Mouse (Mus musculus): ENCODE data around the gene Galnt17. TPM values are rescaled to one million over a fixed set of nuclear protein-coding genes. Genes with fewer than 3 reads are reported as not detected.
A peak's percentile ranks its signal among the peaks of the same experiment; 100 is the strongest.

Gene Galnt17
- total RNA-seq, 2 experiments from 2014 or later: 3.4 to 3.6 TPM

DNA sequence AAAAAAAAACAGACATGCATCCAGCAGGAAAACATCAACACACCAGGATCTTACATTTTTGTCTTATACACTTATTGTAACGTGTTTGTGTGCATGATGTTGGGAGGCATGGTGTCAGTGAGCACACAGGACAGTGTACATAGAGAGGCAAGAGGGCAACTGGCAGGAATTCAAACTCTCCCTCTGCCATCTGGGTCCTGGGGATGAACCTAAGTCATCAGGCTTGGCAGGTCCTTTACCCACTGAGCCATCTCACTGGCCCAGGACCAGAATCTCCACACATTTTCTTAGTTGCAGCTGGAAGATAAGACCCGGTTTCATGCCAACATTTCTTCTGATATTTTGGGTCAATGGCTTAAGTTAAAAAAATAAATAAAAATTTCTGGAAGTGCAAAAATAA is 329.4 kb downstream of the Galnt17 start:
- intact Hi-C loops (cut with DNase I): no loop called here

DNA sequence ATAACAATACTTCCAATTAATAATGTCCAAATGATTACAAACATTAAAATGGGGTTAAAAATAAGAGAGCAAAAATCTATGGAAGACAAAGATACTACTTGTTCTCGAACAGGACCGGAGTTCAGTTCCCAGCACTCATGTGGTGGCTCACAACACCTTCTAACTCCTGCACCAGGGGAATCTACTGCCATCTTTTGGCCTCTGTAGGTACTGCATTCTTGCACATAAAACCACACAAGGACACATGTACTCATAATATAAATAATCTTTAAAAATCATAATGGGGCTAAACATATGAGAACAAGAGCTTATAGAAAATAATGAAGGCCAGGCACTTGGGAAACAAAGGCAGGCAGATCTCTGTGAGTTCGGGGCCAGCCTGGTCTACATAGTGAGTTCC is 330.3 kb downstream of the Galnt17 start:
- no peak for DNase-seq (ENCODE audit: low spot score)
- intact Hi-C loops (cut with DNase I): no loop called here

More for the DNA sequence above, 329.4 kb downstream of the Galnt17 start:
- DNase-seq (ENCODE audit: low spot score): no peak

DNA sequence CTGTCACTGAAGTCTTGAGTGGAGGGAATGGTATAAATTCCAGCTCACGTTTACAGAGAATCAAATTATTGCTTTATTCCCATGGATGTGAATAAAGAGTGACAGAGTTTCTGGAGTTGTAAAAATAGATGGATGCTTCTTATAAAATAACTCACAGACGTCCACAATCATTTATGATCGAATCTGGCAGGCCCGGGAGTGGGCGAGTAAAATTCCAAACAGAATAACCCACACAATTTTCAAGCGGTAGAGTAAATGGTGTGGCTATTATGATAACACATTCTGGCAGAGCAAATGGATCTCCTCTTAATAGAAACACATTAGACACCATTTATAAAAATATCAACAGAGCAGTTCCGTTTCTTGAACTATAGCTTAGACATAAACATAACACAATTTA is 355.9 kb downstream of the Galnt17 start:
- intact Hi-C loops (cut with DNase I): loop anchor here (5.0 kb wide), 1 partner anchor 475 kb away; no protein-coding TSS in a partner anchor
- no peak for DNase-seq (ENCODE audit: low spot score)

DNA sequence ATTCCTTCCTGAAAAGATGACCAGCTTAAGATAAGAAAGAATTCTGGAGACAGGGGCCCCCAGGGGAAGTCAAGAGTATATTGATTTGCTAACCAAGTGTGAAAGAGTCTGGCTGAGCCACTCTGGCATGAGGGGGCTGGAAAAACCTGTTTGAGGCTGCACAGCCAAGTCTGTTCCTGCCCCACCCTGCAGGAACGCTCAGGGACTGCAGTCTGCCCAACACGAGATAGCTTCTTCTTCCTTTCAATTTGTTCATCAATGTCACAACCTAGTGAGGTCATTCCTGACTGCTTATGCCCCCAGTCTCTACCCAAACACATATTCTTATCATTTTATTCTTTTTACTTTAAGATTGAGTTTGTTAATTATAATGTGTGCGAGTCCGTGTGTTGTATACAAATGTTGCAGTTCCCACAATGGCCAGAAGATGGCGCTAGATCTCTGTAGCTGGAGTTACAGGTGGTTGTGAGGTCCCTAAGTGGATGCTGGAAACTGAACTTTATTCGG is 357.4 kb downstream of the Galnt17 start:
- intact Hi-C loops (cut with DNase I): loop anchor here (5.0 kb wide), 1 partner anchor 476 kb away; no protein-coding TSS in a partner anchor
- DNase-seq (ENCODE audit: low spot score): no peak

DNA sequence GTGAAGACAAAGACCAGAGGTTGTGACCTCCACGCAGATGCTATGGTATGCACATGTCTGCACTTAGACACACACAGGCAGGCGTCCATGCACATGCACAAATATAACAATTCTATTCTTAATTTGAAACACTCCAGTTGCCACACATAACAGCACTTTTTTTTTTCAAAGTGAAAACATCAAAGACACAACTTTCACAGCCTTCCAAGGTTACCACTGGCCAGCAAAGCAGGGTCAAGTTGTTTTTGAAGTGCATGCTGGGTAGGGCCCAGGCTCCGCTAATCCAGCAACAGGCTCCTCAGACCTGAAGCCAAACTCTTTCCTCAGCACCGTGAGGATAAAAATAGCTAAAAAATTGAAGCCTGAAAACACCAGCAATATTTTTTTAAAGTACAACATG is 357.9 kb downstream of the Galnt17 start:
- intact Hi-C loops (cut with DNase I): loop anchor here (5.0 kb wide), 1 partner anchor 477 kb away; no protein-coding TSS in a partner anchor
- DNase-seq (ENCODE audit: low spot score): no peak

DNA sequence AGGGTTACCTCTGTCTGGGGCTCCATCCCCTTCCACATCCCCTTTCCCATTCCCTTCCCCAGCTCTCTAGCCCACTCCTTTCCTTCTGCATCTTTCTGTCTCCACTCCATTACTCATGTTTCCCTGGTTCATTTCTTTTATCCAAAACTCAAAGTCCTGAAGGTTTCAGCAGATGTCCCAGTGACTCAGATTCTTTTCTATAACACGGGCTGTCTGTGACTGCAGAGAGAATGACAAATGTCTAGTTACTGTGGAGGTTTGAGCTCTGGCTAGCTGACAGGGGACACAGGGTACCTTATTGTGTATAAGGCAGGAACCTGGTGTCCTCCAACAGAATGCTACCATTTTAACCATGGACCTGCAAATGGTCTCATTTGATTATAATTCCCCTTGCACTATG is 358.6 kb downstream of the Galnt17 start:
- intact Hi-C loops (cut with DNase I): loop anchor here (5.0 kb wide), 1 partner anchor 478 kb away; no protein-coding TSS in a partner anchor
- DNase-seq (ENCODE audit: low spot score): no peak

DNA sequence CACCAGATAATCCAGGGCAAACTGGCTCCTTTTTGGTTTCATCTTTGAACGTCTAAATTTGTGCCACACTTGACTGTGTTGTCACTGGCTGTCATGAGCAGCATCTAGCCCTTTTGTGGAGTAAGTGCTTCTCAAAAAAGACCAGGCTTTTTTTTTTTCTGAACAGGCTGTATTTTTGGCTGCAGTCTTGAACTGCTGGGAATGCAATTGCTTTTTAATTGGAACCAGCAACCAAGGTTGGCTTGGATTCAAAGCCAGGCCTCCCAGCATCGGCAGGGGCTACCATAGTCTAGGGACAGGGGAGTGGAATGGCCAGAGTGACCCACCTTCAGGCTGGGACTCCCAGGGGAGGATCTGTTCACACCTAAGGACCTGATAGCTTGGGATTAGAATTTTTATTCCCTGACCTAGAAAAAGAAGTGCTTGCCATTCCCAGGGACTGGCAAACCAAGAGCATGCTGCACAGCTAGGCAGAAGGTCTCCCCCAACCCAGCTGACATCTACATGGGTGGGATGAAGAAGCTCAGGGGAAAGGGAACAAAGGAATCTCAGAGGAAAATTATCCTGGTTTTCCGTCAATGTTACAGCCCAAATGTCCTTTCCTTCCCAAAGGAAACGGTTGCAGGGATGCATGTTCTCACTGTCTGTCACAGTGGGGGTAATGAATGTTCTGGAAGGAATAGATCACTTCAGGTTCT is 369.2 kb downstream of the Galnt17 start:
- intact Hi-C loops (cut with DNase I): no loop called here
- DNase-seq (ENCODE audit: low spot score): no peak

DNA sequence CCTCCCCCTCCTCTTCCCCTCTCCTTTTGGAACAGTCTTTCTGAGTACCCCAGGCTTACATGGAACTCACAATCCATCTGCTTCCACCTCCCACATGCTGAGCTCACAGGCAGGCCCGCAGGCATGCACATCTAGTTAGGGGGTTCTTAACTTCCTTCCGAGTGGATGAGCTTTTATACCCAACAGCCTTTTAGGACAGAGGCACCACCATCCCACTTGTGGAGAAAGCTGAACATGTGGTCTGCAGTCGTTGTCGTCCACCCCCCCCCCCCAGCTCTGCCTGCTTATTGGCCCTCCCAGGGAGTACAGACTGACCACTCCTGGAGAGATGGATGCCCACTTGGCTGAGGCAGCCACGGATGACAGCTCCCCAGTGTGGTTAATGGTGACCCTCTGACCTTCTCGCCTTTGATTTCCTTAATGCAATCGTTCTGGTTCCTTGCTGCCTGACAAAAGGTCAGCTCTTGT is 370.0 kb downstream of the Galnt17 start:
- intact Hi-C loops (cut with DNase I): no loop called here
- DNase-seq (ENCODE audit: low spot score): no peak

DNA sequence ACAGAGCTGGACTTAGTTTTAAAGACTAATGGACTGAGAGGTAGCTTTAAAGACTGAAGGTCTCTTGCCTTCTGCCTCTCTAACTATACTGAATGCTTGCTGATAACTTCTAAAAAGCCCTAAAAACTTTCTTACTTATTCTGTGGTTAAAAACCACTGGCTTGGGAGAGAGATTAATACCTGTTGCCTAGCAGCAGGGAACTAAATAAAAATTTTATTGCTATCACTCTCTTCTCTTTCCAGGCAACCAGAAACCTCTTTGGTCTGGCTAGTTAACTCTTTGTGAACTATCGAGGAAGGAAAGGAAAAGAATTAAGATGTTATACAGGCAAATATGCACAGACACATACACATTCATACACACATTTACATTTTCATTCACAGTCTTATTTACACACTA is 377.3 kb downstream of the Galnt17 start:
- intact Hi-C loops (cut with DNase I): no loop called here
- no peak for DNase-seq (ENCODE audit: low spot score)

DNA sequence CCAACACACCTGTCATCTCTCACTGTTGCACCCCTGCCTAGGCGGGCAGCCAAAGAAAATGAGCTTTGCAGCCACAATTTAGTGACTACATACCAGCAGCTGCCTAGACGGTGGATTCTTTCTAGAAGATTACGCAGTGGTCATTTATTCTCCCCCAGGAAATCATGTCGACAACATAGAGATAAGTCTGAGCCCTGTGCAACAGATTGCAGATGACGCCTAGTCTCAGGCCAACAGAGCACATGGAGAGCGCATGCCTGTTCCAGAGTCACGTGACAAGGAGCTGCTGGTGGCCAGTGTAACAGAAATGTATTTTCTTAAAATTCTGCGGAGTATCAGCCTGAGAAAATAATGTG is 380.5 kb downstream of the Galnt17 start:
- intact Hi-C loops (cut with DNase I): no loop called here
- peak; percentile 14 for DNase-seq (ENCODE audit: low spot score)

DNA sequence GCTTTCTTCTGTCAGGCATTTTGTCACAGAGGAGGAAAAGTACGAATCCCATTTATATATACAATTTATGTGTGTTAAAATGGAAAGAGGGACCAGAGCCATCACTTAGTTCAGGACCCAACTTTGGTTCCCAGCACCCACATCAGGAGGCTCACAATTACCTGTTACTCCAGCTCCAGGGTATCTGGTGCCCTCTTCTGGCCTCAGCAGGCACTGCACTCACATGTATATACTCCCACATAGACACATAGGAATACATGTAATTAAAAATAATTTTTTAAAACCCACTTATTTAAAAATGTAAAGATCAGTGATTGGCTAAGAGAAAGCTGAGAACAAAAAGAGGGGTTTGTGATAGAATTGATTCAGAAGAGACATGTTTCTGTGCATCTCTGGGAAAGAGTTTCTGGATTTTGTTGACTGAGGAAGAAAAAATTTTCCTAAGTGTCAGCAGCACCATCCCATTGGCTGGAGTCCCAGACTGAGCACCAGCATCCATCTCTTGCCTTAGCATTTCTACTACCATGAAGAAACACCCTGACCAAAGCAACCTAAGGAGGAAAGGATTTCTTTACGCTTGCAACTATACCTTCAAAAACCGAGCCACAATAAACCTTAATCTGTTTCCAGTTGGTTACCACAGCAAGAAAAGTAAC is 381.0 kb downstream of the Galnt17 start:
- intact Hi-C loops (cut with DNase I): no loop called here
- no peak for DNase-seq (ENCODE audit: low spot score)

DNA sequence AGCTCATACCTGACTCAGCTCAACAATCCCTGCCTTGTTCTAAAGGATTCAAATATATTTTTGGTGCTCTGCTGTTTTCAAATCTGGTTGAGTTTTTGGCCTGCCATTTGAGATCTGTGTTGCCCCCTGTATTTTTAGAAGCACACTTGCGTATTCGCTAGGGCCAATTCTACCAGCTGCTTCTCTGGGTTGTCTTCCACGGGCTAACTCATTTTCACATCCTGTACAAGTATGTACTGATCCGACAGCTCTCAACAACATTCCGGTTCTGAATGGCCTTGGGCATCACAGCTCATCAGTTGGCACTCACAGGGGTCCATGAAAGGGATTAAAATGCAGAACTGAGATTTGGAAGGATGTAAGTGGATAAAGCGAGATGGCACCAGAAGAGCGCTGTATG is 382.6 kb downstream of the Galnt17 start:
- DNase-seq (ENCODE audit: low spot score): no peak
- intact Hi-C loops (cut with DNase I): no loop called here

DNA sequence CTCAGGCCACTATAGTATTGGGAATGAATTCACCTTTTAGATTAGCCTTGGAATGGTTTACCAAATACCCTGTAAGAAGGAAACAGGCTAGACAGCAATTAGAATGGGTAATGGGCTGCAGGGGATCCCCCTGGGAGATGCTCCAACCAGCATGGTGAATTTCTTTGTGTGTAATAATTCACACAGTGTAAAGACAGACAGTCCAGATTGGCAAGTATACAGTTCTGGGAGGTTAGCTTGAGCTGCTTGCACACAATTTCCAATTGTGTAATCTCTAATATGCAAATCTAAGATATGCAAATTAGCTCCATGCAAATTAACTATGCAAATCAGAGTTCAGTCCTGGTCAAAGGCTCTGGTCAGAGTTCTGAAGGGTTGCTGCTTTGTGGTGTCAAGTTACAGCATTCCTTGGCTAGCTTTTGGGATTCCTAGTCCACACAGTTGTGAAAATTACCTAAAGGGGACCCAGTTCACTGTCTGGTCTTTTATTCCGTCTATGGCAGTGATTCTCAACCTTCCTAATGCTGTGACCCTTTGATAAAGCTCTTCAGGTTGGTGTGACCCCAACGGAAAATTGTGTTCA is 384.0 kb downstream of the Galnt17 start:
- DNase-seq (ENCODE audit: low spot score): no peak
- intact Hi-C loops (cut with DNase I): no loop called here

DNA sequence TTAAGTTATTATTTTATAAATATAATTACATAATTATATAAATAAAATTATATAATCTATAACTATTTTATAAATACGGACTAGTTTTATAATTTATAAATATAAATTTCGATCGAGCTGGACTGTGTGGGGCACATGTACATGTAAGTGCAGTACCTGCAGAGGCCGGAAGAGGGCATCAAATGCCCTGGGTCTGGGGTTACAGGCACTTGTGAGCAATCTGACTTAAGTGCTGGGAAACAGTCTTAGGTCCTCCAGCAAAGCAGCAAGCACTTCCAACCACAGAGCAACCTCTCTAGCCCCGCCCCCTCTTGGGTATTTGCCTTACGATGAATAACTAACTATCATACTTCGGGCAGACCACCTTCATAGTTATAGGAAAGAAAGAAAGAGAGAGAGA is 388.3 kb downstream of the Galnt17 start:
- no peak for DNase-seq (ENCODE audit: low spot score)

DNA sequence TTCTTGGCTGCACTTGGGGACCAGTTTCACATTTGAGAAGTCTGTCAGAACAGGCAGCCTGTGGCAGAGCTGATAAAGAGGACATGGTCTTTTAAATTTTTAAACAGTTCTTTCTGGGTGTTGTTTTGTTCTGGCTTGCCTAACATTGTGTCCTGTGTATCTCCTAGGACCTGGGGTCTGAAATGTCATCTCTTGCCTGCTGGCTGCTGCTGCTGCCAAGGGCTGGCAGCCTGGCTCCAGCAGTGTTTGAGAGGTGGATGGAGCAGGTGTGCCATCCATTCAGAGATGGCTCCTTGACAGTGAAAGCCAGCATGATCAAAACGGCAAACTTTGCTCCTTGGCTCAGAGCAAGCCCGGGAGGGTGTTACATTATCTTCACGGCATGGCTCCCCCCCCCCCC is 393.7 kb downstream of the Galnt17 start:
- DNase-seq (ENCODE audit: low spot score): no peak
- intact Hi-C loops (cut with DNase I): no loop called here

More for the DNA sequence above, 388.3 kb downstream of the Galnt17 start:
- intact Hi-C loops (cut with DNase I): no loop called here

DNA sequence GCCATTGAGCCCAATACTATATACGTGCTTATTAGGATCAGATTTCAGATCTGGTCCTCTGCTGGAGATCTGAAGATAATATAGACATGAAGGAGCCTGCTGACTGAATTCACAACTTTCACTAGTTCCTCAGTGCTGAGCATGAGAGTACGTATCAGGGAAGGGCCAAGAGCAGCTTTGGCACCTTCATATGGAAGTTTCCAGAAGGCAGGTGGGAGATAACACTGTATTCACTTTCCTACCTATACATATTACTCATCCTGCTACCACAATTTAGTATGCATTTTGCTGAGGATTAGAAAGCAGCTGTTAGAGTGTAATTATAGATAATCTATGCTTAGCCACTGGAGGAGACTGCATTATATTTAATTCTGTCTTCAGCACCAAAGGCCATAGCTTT is 396.7 kb downstream of the Galnt17 start:
- no peak for DNase-seq (ENCODE audit: low spot score)
- intact Hi-C loops (cut with DNase I): no loop called here

DNA sequence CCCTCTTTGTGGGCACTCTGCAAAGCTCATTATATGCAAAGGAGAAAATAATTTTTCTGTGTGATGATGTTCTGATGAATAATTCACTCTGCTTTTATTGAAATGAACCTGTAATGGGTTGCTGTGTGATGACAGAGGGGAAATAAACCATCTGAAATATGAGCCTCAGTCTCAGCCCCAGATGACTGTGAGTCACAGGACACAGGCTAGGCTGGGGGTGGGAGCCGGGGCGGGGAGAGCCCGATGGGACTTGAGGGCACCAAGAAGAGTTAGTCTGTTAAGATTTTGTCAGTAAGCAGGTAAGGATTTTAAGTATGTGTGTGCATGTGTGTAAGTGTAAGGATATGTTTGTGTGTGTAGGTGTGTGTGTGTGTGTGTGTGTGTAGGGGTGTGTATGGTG is 406.6 kb downstream of the Galnt17 start:
- no peak for DNase-seq (ENCODE audit: low spot score)
- intact Hi-C loops (cut with DNase I): no loop called here

DNA sequence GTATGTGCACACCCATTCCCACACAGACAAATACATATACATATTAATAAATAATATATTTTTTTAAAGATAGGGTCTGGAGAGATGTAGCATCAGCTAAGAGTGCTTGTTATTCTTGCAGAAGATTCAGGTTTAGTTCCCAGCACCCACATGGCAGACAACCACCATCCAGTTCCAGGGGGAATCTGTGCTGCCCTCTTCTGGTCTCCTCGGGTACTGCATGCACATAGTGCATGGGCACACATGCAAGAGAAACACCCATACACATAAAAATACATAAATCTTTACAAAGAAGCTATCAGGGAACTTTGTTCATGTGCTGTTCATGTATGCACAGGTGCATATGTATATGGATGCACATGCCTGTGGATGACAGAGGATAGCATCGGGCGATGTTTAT is 412.3 kb downstream of the Galnt17 start:
- no peak for DNase-seq (ENCODE audit: low spot score)
- intact Hi-C loops (cut with DNase I): no loop called here

DNA sequence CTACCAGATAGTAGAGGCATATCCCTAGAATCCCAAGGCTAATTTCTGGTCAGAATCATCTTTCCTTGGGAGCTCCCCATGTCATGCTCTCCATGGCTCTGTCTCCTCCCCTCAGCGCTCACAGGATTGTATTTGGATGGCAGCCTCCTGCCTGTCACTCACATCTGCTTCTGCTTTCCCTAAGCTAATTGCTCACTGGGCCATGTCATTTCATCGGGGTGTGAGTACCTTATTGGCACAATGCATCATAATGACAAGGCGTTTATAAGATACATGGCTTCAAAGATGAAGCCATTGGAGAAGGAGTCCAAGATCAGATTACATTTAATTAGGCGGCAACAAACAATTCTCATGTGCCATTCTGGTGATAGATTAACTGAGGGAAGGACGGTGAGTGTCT is 416.6 kb downstream of the Galnt17 start:
- DNase-seq (ENCODE audit: low spot score): no peak
- intact Hi-C loops (cut with DNase I): no loop called here

DNA sequence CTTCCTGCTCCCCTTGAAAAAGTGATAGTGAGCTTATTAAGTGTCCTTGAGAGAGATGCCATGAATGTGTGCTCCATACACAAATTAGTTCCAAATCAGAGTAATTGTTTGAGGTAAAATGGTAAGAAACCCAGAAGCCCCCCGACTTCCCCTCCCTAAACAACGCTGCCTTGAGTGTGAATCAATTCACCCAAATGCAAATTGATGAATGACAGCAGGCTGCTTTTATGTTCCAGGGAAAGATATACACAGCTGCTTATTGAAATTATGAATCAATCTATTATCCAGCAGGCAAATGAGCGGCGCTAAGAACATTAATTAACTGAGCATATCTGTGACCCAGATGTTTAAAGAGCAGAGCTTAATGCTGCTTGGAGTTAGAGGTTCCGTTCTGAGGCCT is 428.0 kb downstream of the Galnt17 start:
- no peak for DNase-seq (ENCODE audit: low spot score)
- intact Hi-C loops (cut with DNase I): no loop called here

DNA sequence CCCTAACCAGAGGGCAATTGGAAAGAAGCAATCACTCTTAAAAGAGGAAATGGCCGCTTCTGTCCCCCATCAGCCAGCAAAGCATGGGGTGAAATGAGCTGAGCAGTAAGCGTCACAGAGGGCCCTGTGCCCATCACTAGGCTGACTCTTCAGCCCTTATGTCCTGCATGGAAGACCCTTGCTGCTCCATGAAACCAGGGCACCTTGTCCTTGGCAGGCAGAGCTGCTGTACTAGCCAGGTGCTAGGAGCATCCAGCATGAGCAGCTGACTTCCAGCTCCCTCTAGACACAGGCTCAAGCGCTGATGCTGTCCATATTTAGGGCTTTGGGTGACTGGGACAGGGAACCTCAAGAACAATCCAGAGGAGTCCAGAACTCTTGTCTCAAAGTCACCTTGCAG is 432.9 kb downstream of the Galnt17 start:
- intact Hi-C loops (cut with DNase I): no loop called here
- no peak for DNase-seq (ENCODE audit: low spot score)
